Comparison of ENCODE assay signal across 20 mouse cellular contexts in genomic region chr3:51637326-51637725, GRCm38 (mm10). TPM values are rescaled to one million over a fixed set of nuclear protein-coding genes. Genes with fewer than 3 reads are reported as not detected.
DNase-seq lines count a peak whose midpoint lies in the region; ATAC-seq and TF ChIP-seq lines count a peak whose summit lies in the region.
"Had no signal": no experiment of that assay in that cellular context is flagged by ENCODE, and none has a peak within 500 bp of the region (broad histone marks: within the 10 kb centered on the region; RNA-seq: fewer than 3 reads in every experiment).

No protein-coding gene starts in this region.

- no peak for ATAC-seq in liver, postnatal 0 days
- no peak for ATAC-seq in liver, embryonic 12.5 days
- ATAC-seq in CD4-positive, CD25-positive, alpha-beta regulatory T cell, adult 4 months, result peak; percentile 37
- peak; percentile 25 for ATAC-seq in inflammation-experienced regulatory T-cells, adult 6 months
- ATAC-seq: forebrain, embryonic 13.5 days; forebrain, embryonic 16.5 days had no signal

- 89% methylated on average over 6 of the region's 6 CpGs for WGBS in liver, postnatal 0 days (ENCODE audit: insufficient replicate concordance)
- 82% methylated on average over 6 of the region's 6 CpGs for WGBS in liver, embryonic 12.5 days (ENCODE audit: insufficient replicate concordance)

- no peaks in the 10 kb centered on the region for H3K27me3 ChIP-seq in liver, postnatal 0 days (ENCODE audit: insufficient read depth, low read length)
- no peaks in the 10 kb centered on the region for H3K27me3 ChIP-seq in liver, embryonic 12.5 days (replicated peaks)
- no peaks in the 10 kb centered on the region for H3K27me3 ChIP-seq in CH12.LX (replicated peaks)
- H3K27me3 ChIP-seq: forebrain, embryonic 13.5 days; hindbrain, embryonic 12.5 days; hindbrain, embryonic 15.5 days had no signal

- no peaks in the 10 kb centered on the region for H3K4me1 ChIP-seq in liver, postnatal 0 days (ENCODE audit: insufficient read depth)
- H3K4me1 ChIP-seq in liver, embryonic 12.5 days, result no peaks in the 10 kb centered on the region
- H3K4me1 ChIP-seq in CH12.LX (ENCODE audit: control insufficient read depth in 1 of 2, insufficient read depth in 2 of 2), result peaks cover 9 to 49% of the 10 kb centered on the region in 2 experiments
- H3K4me1 ChIP-seq: hindbrain, embryonic 12.5 days had no signal

- 0 out of 2 replicates have a peak overlapping the region, but pooled peaks have one; percentile 64 for H3K27ac ChIP-seq in liver, postnatal 0 days (ENCODE audit: low read depth)
- H3K27ac ChIP-seq in liver, embryonic 12.5 days, result no peak overlapping the region
- peak overlapping the region; percentile 92 for H3K27ac ChIP-seq in CH12.LX (ENCODE audit: insufficient read depth, low read depth)
- H3K27ac ChIP-seq: forebrain, embryonic 10.5 days; forebrain, embryonic 13.5 days; hindbrain, embryonic 12.5 days; hindbrain, embryonic 15.5 days had no signal

- H3K4me2 ChIP-seq in liver, postnatal 0 days (ENCODE audit: low read depth, low read length), result 0 out of 2 replicates have a peak overlapping the region, but pooled peaks have one; percentile 63
- H3K4me2 ChIP-seq in liver, embryonic 12.5 days, result no peak overlapping the region
- peak overlapping the region; percentile 63 for H3K4me2 ChIP-seq in CH12.LX (ENCODE audit: insufficient read depth, low read depth, poor library complexity, severe bottlenecking)
- H3K4me2 ChIP-seq: forebrain, embryonic 13.5 days; heart, embryonic 11.5 days; hindbrain, embryonic 12.5 days; hindbrain, embryonic 15.5 days had no signal

- TF ChIP-seq EP300 in liver, postnatal 0 days (IDR thresholded peaks at IDR 0.05; ENCODE audit: low read depth), result no peak
- TF ChIP-seq EP300 in CH12.LX (IDR thresholded peaks at IDR 0.05; ENCODE audit: low read length), result no peak

- 0 out of 2 replicates have a peak, but pooled peaks cover 3% of the 10 kb centered on the region for H3K9me3 ChIP-seq in liver, postnatal 0 days (ENCODE audit: low read length)
- no peaks in the 10 kb centered on the region for H3K9me3 ChIP-seq in liver, embryonic 12.5 days (replicated peaks)
- peaks cover 9% of the 10 kb centered on the region for H3K9me3 ChIP-seq in CH12.LX (replicated peaks; ENCODE audit: low read length)
- H3K9me3 ChIP-seq: hindbrain, embryonic 12.5 days; hindbrain, embryonic 15.5 days had no signal

- no peak overlapping the region for H3K9ac ChIP-seq in liver, postnatal 0 days (replicated peaks)
- no peak overlapping the region for H3K9ac ChIP-seq in liver, embryonic 12.5 days
- H3K9ac ChIP-seq in CH12.LX (ENCODE audit: insufficient read depth, low read depth), result peak overlapping the region; percentile 73
- H3K9ac ChIP-seq: forebrain, embryonic 13.5 days; hindbrain, embryonic 12.5 days; hindbrain, embryonic 15.5 days had no signal

- no peak for TF ChIP-seq POLR2A in CH12.LX (IDR thresholded peaks at IDR 0.05; ENCODE audit: low read depth, low read length)

- TF ChIP-seq CTCF in liver, postnatal 0 days (IDR thresholded peaks at IDR 0.05; ENCODE audit: low read depth), result no peak
- TF ChIP-seq CTCF in CH12.LX (conservative IDR thresholded peaks at IDR 0.05 in 1 of 2, IDR thresholded peaks at IDR 0.05 in 1 of 2; ENCODE audit: low read depth in 2 of 2, low read length in 2 of 2), result no peak

- TF ChIP-seq RAD21 in CH12.LX (IDR thresholded peaks at IDR 0.05; ENCODE audit: low read depth, low read length), result no peak

- H3K36me3 ChIP-seq in liver, postnatal 0 days (replicated peaks; ENCODE audit: insufficient read depth, low read length), result no peaks in the 10 kb centered on the region
- H3K36me3 ChIP-seq in liver, embryonic 12.5 days, result no peaks in the 10 kb centered on the region
- H3K36me3 ChIP-seq in CH12.LX (replicated peaks in 1 of 2; ENCODE audit: control insufficient read depth in 1 of 2, insufficient read depth in 1 of 2, low read length in 1 of 2), result no peaks in the 10 kb centered on the region
- H3K36me3 ChIP-seq: forebrain, embryonic 10.5 days; G1E; hindbrain, embryonic 12.5 days; hindbrain, embryonic 15.5 days had no signal

- dilution Hi-C loops in CH12.LX (cut with MboI; ENCODE audit: extremely low pct_ligation_motif_present, extremely low pct_unique_long_range_greater_than_20kb, low sequenced_read_pairs), result no loop called here

- H3K4me3 ChIP-seq in liver, postnatal 0 days (ENCODE audit: low read depth, low read length), result no peak overlapping the region
- H3K4me3 ChIP-seq in liver, embryonic 12.5 days, result no peak overlapping the region
- H3K4me3 ChIP-seq in CH12.LX (replicated peaks in 1 of 3; ENCODE audit: low read depth in 2 of 3, low read length in 2 of 3, poor library complexity in 1 of 3), result peak overlapping the region; percentile 30 to 52 (median 50)
- H3K4me3 ChIP-seq: forebrain, embryonic 10.5 days; forebrain, embryonic 13.5 days; hindbrain, embryonic 12.5 days; hindbrain, embryonic 15.5 days had no signal

- DNase-seq in liver, postnatal 0 days, result no peak
- DNase-seq in CH12.LX (ENCODE audit: extremely low read depth), result no peak
- DNase-seq in left cerebral cortex, adult 9 months (ENCODE audit: low spot score in 2 of 2), result no peak
- DNase-seq: adrenal gland, adult 8-10 months; adrenal gland, postnatal 25 days; cerebellum, adult 11-12 months; cerebellum, adult 8-10 months; cerebellum, postnatal 14 days; gastrocnemius, adult 2 months; gastrocnemius, postnatal 14 days had no signal

- H3K79me2 ChIP-seq in CH12.LX (replicated peaks; ENCODE audit: control insufficient read depth, extremely low read depth, insufficient read depth, poor library complexity, severe bottlenecking), result no peaks in the 10 kb centered on the region

- in situ Hi-C loops in CH12.LX (cut with MboI; ENCODE audit: low pct_ligation_motif_present, low pct_unique_long_range_greater_than_20kb, low sequenced_read_pairs), result no loop called here

TF ChIP-seq in CH12.LX, 34 proteins besides CTCF, POLR2A, EP300 and RAD21:
- no peak for TF ChIP-seq ZNF384 (IDR thresholded peaks at IDR 0.05; ENCODE audit: low read depth, low read length)
- TF ChIP-seq ZKSCAN1 (IDR thresholded peaks at IDR 0.05; ENCODE audit: borderline replicate concordance, low read depth, low read length), result no peak
- no peak for TF ChIP-seq MAFK (IDR thresholded peaks at IDR 0.05; ENCODE audit: insufficient replicate concordance, low read length)
- TF ChIP-seq GABPA (IDR thresholded peaks at IDR 0.05; ENCODE audit: insufficient replicate concordance, low read depth, low read length), result no peak
- no peak for TF ChIP-seq MXI1 (IDR thresholded peaks at IDR 0.05; ENCODE audit: low read depth, low read length)
- no peak for TF ChIP-seq PAX5 (IDR thresholded peaks at IDR 0.05; ENCODE audit: low read length)
- no peak for TF ChIP-seq HCFC1 (IDR thresholded peaks at IDR 0.05; ENCODE audit: low read depth, low read length)
- peak; percentile 56 for TF ChIP-seq USF1 (IDR thresholded peaks at IDR 0.05; ENCODE audit: low read depth, low read length)
- no peak for TF ChIP-seq ELF1 (IDR thresholded peaks at IDR 0.05; ENCODE audit: low read depth, low read length)
- TF ChIP-seq JUND (conservative IDR thresholded peaks at IDR 0.05; ENCODE audit: low read depth, low read length), result no peak
- no peak for TF ChIP-seq SMC3 (IDR thresholded peaks at IDR 0.05; ENCODE audit: low read depth, low read length)
- no peak for TF ChIP-seq RCOR1 (conservative IDR thresholded peaks at IDR 0.05; ENCODE audit: low read depth, low read length)
- no peak for TF ChIP-seq KAT2A (IDR thresholded peaks at IDR 0.05; ENCODE audit: insufficient replicate concordance, low read length)
- no peak for TF ChIP-seq NELFE (IDR thresholded peaks at IDR 0.05; ENCODE audit: low read depth, low read length)
- no peak for TF ChIP-seq ZC3H11A (IDR thresholded peaks at IDR 0.05; ENCODE audit: low read depth, low read length)
- no peak for TF ChIP-seq E2F4 (IDR thresholded peaks at IDR 0.05; ENCODE audit: insufficient replicate concordance, low read depth, low read length)
- TF ChIP-seq TCF12 (IDR thresholded peaks at IDR 0.05; ENCODE audit: low read depth, low read length), result no peak
- no peak for TF ChIP-seq MAZ (IDR thresholded peaks at IDR 0.05; ENCODE audit: low read depth, low read length)
- 0 out of 2 replicates have a peak, but pooled peaks have one; percentile 12 for TF ChIP-seq MAX (IDR thresholded peaks at IDR 0.05; ENCODE audit: low read length)
- no peak for TF ChIP-seq CHD1 (IDR thresholded peaks at IDR 0.05; ENCODE audit: low read depth, low read length)
- no peak for TF ChIP-seq MEF2A (IDR thresholded peaks at IDR 0.05; ENCODE audit: borderline replicate concordance, low read depth, low read length)
- TF ChIP-seq JUN (IDR thresholded peaks at IDR 0.05; ENCODE audit: insufficient read depth, low read depth, low read length), result no peak
- TF ChIP-seq USF2 (conservative IDR thresholded peaks at IDR 0.05; ENCODE audit: low read depth, low read length), result peak; percentile 36; the same call in 1 of the 2 replicates
- TF ChIP-seq TBP (conservative IDR thresholded peaks at IDR 0.05; ENCODE audit: low read depth, low read length), result no peak
- no peak for TF ChIP-seq ETS1 (conservative IDR thresholded peaks at IDR 0.05; ENCODE audit: low read depth, low read length)
- TF ChIP-seq ZMIZ1 (IDR thresholded peaks at IDR 0.05; ENCODE audit: low read depth, low read length), result no peak
- no peak for TF ChIP-seq SIN3A (IDR thresholded peaks at IDR 0.05; ENCODE audit: low read length)
- TF ChIP-seq MYC (IDR thresholded peaks at IDR 0.05; ENCODE audit: low read depth, low read length), result no peak
- TF ChIP-seq BHLHE40 (IDR thresholded peaks at IDR 0.05; ENCODE audit: low read depth, low read length), result peak; percentile 53
- TF ChIP-seq POLR2AphosphoS2 (IDR thresholded peaks at IDR 0.05; ENCODE audit: low read depth, low read length), result no peak
- TF ChIP-seq NRF1 (IDR thresholded peaks at IDR 0.05; ENCODE audit: low read depth, low read length), result no peak
- no peak for TF ChIP-seq IRF4 (IDR thresholded peaks at IDR 0.05; ENCODE audit: low read depth, low read length)

RNA-seq across cellular contexts. Expression of gene Mgst2, which starts 22.8 kb away (rescaled TPM):
- polyA plus RNA-seq in liver, postnatal 0 days (2015; fragmentation: Nextera tagmentation; extraction: Ambion mirVana), result 36.8 TPM in 2 replicates
- 14.7 and 16.5 TPM in 2 replicates for polyA plus RNA-seq in liver, embryonic 12.5 days (2016; fragmentation: Nextera tagmentation; extraction: Ambion mirVana)
- polyA plus RNA-seq in CD4-positive, CD25-positive, alpha-beta regulatory T cell, adult 4 months (2017; shearing (Covaris generic)), result 100 to 1,000 TPM; 175 to 223 TPM
- total RNA-seq in CH12.LX (2012; rRNA removed) (48.8 and 51.4 TPM in 2 replicates), CH12.LX (2014; rRNA removed) (62.7 and 76.0 TPM in 2 replicates)
- polyA plus RNA-seq in CH12.LX (2012; ENCODE audit: insufficient read length, low read depth), result 131 and 147 TPM in 2 replicates
- polyA plus RNA-seq in inflammation-experienced regulatory T-cells, adult 6 months (2017; shearing (Covaris generic)), result 100 to 1,000 TPM in 1 of 3 experiments, 10 to 100 TPM in 2; 13.4 to 184 (median 82.2) TPM

Comparison
In these comparisons a context has a peak if more than half of its experiments do, and no peak if none do; other contexts are left out.
1. ATAC-seq: peak in CD4-positive, CD25-positive, alpha-beta regulatory T cell, adult 4 months (single experiment) and inflammation-experienced regulatory T-cells, adult 6 months (single experiment); none in liver, postnatal 0 days (single experiment) and liver, embryonic 12.5 days (single experiment).
2. H3K4me3 ChIP-seq: peak in CH12.LX (3 of 3); none in liver, postnatal 0 days (single experiment) and liver, embryonic 12.5 days (single experiment).